Mouse (Mus musculus): Measurements from ENCODE around the gene Stx1a.
A peak's percentile ranks its signal among the peaks of the same experiment; 100 is the strongest.

Gene Stx1a

GRCm38 (mm10) chr5:135008671-135009589 lies 14.4 kb upstream of the Stx1a start, which contains the start of gene Abhd11:
Gene Abhd11, plus strand, starts transcription at chr5:135009152.
- DNase-seq (ENCODE audit: low read depth, low spot score): peak; percentile 100

GRCm38 (mm10) chr5:135009590-135010319 lies 13.5 kb upstream of the Stx1a start:
- peak; percentile 94 for DNase-seq (ENCODE audit: low read depth, low spot score)

- DNase-seq (ENCODE audit: low read depth, low spot score): no peak
Observed at GRCm38 (mm10) chr5:135010320-135010709, 13.0 kb upstream of the Stx1a start.

GRCm38 (mm10) chr5:135010841-135011743 lies 12.2 kb upstream of the Stx1a start:
- DNase-seq (ENCODE audit: low read depth, low spot score): no peak

- DNase-seq (ENCODE audit: low read depth, low spot score): no peak
Observed at GRCm38 (mm10) chr5:135011809-135012613, 11.3 kb upstream of the Stx1a start.

GRCm38 (mm10) chr5:135012671-135013441 lies 10.4 kb upstream of the Stx1a start:
- peak; percentile 82 for DNase-seq (ENCODE audit: low read depth, low spot score)

GRCm38 (mm10) chr5:135015497-135015896 lies 7.8 kb upstream of the Stx1a start:
- peak; percentile 92 for DNase-seq (ENCODE audit: low read depth, low spot score)

- no peak for DNase-seq (ENCODE audit: low read depth, low spot score)
Observed at GRCm38 (mm10) chr5:135016224-135016759, 7.0 kb upstream of the Stx1a start.

- peak; percentile 91 for DNase-seq (ENCODE audit: low read depth, low spot score)
Observed at GRCm38 (mm10) chr5:135021814-135022213, 1.5 kb upstream of the Stx1a start.

GRCm38 (mm10) chr5:135024665-135025224 lies 1.5 kb downstream of the Stx1a start:
- no peak for DNase-seq (ENCODE audit: low read depth, low spot score)

GRCm38 (mm10) chr5:135025899-135026298 lies 2.6 kb downstream of the Stx1a start:
- DNase-seq (ENCODE audit: low read depth, low spot score): peak; percentile 81

GRCm38 (mm10) chr5:135029007-135029854 lies 5.9 kb downstream of the Stx1a start:
- peak; percentile 82 for DNase-seq (ENCODE audit: low read depth, low spot score)

- no peak for DNase-seq (ENCODE audit: low read depth, low spot score)
Observed at GRCm38 (mm10) chr5:135032581-135032980, 9.3 kb downstream of the Stx1a start.

GRCm38 (mm10) chr5:135034593-135034992 lies 11.3 kb downstream of the Stx1a start:
- no peak for DNase-seq (ENCODE audit: low read depth, low spot score)

GRCm38 (mm10) chr5:135035608-135036359 lies 12.5 kb downstream of the Stx1a start:
- DNase-seq (ENCODE audit: low read depth, low spot score): peak; percentile 85

- DNase-seq (ENCODE audit: low read depth, low spot score): no peak
Observed at GRCm38 (mm10) chr5:135037946-135038345, 14.7 kb downstream of the Stx1a start.

- DNase-seq (ENCODE audit: low read depth, low spot score): peak; percentile 60
Observed at GRCm38 (mm10) chr5:135039541-135039940, 16.3 kb downstream of the Stx1a start.

- DNase-seq (ENCODE audit: low read depth, low spot score): peak; percentile 73
Observed at GRCm38 (mm10) chr5:135040059-135040458, 16.8 kb downstream of the Stx1a start.

Measured in brain, adult 2 months (tissue).